Mouse (Mus musculus): ENCODE data around the gene Dock11. TPM values are rescaled to one million over a fixed set of nuclear protein-coding genes. Genes with fewer than 3 reads are reported as not detected.
A peak's percentile ranks its signal among the peaks of the same experiment; 100 is the strongest.

Dock11 gene
- 28.6 and 29.1 TPM in 2 replicates for polyA plus RNA-seq (2016; fragmentation: Nextera tagmentation; extraction: Ambion mirVana)

GRCm38 (mm10) chrX:35888087-35888895, at the start of gene Dock11:
Gene Dock11, plus strand, starts transcription at chrX:35888832.
- Histone ChIP-seq H3K9me3 (no peaks in the 10 kb centered on the region), H3K4me3 (replicated peaks) (peak within 1 kb of the TSS; percentile 58), H3K4me2 (peak within 1 kb of the TSS; percentile 53), H3K27ac (peak within 1 kb of the TSS; percentile 88), H3K36me3 (replicated peaks) (no peaks in the 10 kb centered on the region), H3K27me3 (no peaks in the 10 kb centered on the region), H3K9ac (peak within 1 kb of the TSS; percentile 65), H3K4me1 (0 out of 2 replicates have a peak, but pooled peaks cover 3% of the 10 kb centered on the region)
- 31% methylated on average over 14 of the region's 38 CpGs for WGBS
- ATAC-seq (ENCODE audit: low FRiP score): peak; percentile 91

GRCm38 (mm10) chrX:35879703-35880102, 8.9 kb upstream of the Dock11 start:
- Histone ChIP-seq H3K9ac (no peak overlapping the region), H3K27me3 (no peaks in the 10 kb centered on the region), H3K4me1 (no peaks in the 10 kb centered on the region), H3K4me3 (replicated peaks) (no peak overlapping the region), H3K9me3 (no peaks in the 10 kb centered on the region), H3K36me3 (replicated peaks) (no peaks in the 10 kb centered on the region), H3K4me2 (no peak overlapping the region), H3K27ac (no peak overlapping the region)
- no peak for ATAC-seq (ENCODE audit: low FRiP score)
- 45% methylated on average over 1 of the region's 1 CpGs for WGBS

GRCm38 (mm10) chrX:35888945-35889799, 540 bp downstream of the Dock11 start:
- peak; percentile 78 for ATAC-seq (ENCODE audit: low FRiP score)
- Histone ChIP-seq H3K9me3 (no peaks in the 10 kb centered on the region), H3K4me2 (peak overlapping the region; percentile 53), H3K27me3 (no peaks in the 10 kb centered on the region), H3K27ac (peak overlapping the region; percentile 88), H3K9ac (peak overlapping the region; percentile 65), H3K4me3 (replicated peaks) (peak overlapping the region; percentile 58), H3K4me1 (0 out of 2 replicates have a peak, but pooled peaks cover 3% of the 10 kb centered on the region), H3K36me3 (replicated peaks) (no peaks in the 10 kb centered on the region)
- 23% methylated on average over 50 of the region's 58 CpGs for WGBS

- peak; percentile 44 for ATAC-seq (ENCODE audit: low FRiP score)
- Histone ChIP-seq H3K27me3 (no peaks in the 10 kb centered on the region), H3K27ac (peak overlapping the region; percentile 88), H3K4me3 (replicated peaks) (peak overlapping the region; percentile 58), H3K4me1 (0 out of 2 replicates have a peak, but pooled peaks cover 3% of the 10 kb centered on the region), H3K9me3 (no peaks in the 10 kb centered on the region), H3K4me2 (peak overlapping the region; percentile 53), H3K9ac (peak overlapping the region; percentile 65), H3K36me3 (replicated peaks) (no peaks in the 10 kb centered on the region)
- 15% methylated on average over 8 of the region's 8 CpGs for WGBS
Measured at GRCm38 (mm10) chrX:35889800-35890106, 1.1 kb downstream of the Dock11 start.

GRCm38 (mm10) chrX:35891534-35892125, 3.0 kb downstream of the Dock11 start:
- H3K4me1 ChIP-seq: 0 out of 2 replicates have a peak, but pooled peaks cover 3% of the 10 kb centered on the region
- no peak for ATAC-seq (ENCODE audit: low FRiP score)
- no peak overlapping the region for H3K9ac ChIP-seq
- H3K4me2 ChIP-seq: no peak overlapping the region
- 67% methylated on average over 5 of the region's 5 CpGs for WGBS
- H3K36me3 ChIP-seq (replicated peaks): no peaks in the 10 kb centered on the region
- H3K9me3 ChIP-seq: no peaks in the 10 kb centered on the region
- no peak overlapping the region for H3K4me3 ChIP-seq (replicated peaks)
- H3K27me3 ChIP-seq: no peaks in the 10 kb centered on the region
- no peak overlapping the region for H3K27ac ChIP-seq

GRCm38 (mm10) chrX:35892377-35892776, 3.7 kb downstream of the Dock11 start:
- H3K4me1 ChIP-seq: 0 out of 2 replicates have a peak, but pooled peaks cover 3% of the 10 kb centered on the region
- no peaks in the 10 kb centered on the region for H3K36me3 ChIP-seq (replicated peaks)
- no peak overlapping the region for H3K27ac ChIP-seq
- no peaks in the 10 kb centered on the region for H3K27me3 ChIP-seq
- ATAC-seq (ENCODE audit: low FRiP score): no peak
- 61% methylated on average over 5 of the region's 5 CpGs for WGBS
- H3K4me2 ChIP-seq: no peak overlapping the region
- H3K9me3 ChIP-seq: no peaks in the 10 kb centered on the region
- H3K9ac ChIP-seq: no peak overlapping the region
- no peak overlapping the region for H3K4me3 ChIP-seq (replicated peaks)

GRCm38 (mm10) chrX:35897648-35898500, 9.2 kb downstream of the Dock11 start:
- Histone ChIP-seq H3K9ac (no peak overlapping the region), H3K27ac (no peak overlapping the region), H3K4me1 (no peaks in the 10 kb centered on the region), H3K4me3 (replicated peaks) (no peak overlapping the region), H3K36me3 (replicated peaks) (no peaks in the 10 kb centered on the region), H3K9me3 (no peaks in the 10 kb centered on the region), H3K4me2 (no peak overlapping the region), H3K27me3 (no peaks in the 10 kb centered on the region)
- no peak for ATAC-seq (ENCODE audit: low FRiP score)
- 82% methylated on average over 10 of the region's 11 CpGs for WGBS

- no peak for ATAC-seq (ENCODE audit: low FRiP score)
- no peaks in the 10 kb centered on the region for H3K9me3 ChIP-seq
- H3K27ac ChIP-seq: no peak overlapping the region
- H3K4me1 ChIP-seq: no peaks in the 10 kb centered on the region
- H3K27me3 ChIP-seq: no peaks in the 10 kb centered on the region
- H3K4me3 ChIP-seq (replicated peaks): no peak overlapping the region
- H3K36me3 ChIP-seq (replicated peaks): no peaks in the 10 kb centered on the region
- H3K4me2 ChIP-seq: no peak overlapping the region
- WGBS: no CpG with 5 or more reads among the region's 2 CpGs
- H3K9ac ChIP-seq: no peak overlapping the region
Measured at GRCm38 (mm10) chrX:35898501-35898766, 9.8 kb downstream of the Dock11 start.

GRCm38 (mm10) chrX:35904352-35904751, 15.7 kb downstream of the Dock11 start:
- no peaks in the 10 kb centered on the region for H3K36me3 ChIP-seq (replicated peaks)
- no peak overlapping the region for H3K9ac ChIP-seq
- no peak overlapping the region for H3K4me3 ChIP-seq (replicated peaks)
- no peak overlapping the region for H3K4me2 ChIP-seq
- H3K4me1 ChIP-seq: no peaks in the 10 kb centered on the region
- ATAC-seq (ENCODE audit: low FRiP score): no peak
- WGBS: 76% methylated on average over 7 of the region's 7 CpGs
- H3K9me3 ChIP-seq: no peaks in the 10 kb centered on the region
- H3K27me3 ChIP-seq: no peaks in the 10 kb centered on the region
- H3K27ac ChIP-seq: no peak overlapping the region

GRCm38 (mm10) chrX:35906696-35907330, 18.2 kb downstream of the Dock11 start:
- Histone ChIP-seq H3K4me2 (no peak overlapping the region), H3K36me3 (replicated peaks) (no peaks in the 10 kb centered on the region), H3K9me3 (no peaks in the 10 kb centered on the region), H3K4me3 (replicated peaks) (no peak overlapping the region), H3K9ac (no peak overlapping the region), H3K4me1 (no peaks in the 10 kb centered on the region), H3K27me3 (no peaks in the 10 kb centered on the region), H3K27ac (no peak overlapping the region)
- no peak for ATAC-seq (ENCODE audit: low FRiP score)
- WGBS: 77% methylated on average over 4 of the region's 4 CpGs

- H3K4me2 ChIP-seq: no peak overlapping the region
- no peak for ATAC-seq (ENCODE audit: low FRiP score)
- WGBS: 84% methylated on average over 2 of the region's 2 CpGs
- no peaks in the 10 kb centered on the region for H3K4me1 ChIP-seq
- H3K27ac ChIP-seq: no peak overlapping the region
- H3K27me3 ChIP-seq: no peaks in the 10 kb centered on the region
- H3K4me3 ChIP-seq (replicated peaks): no peak overlapping the region
- no peaks in the 10 kb centered on the region for H3K9me3 ChIP-seq
- no peak overlapping the region for H3K9ac ChIP-seq
- H3K36me3 ChIP-seq (replicated peaks): no peaks in the 10 kb centered on the region
Measured at GRCm38 (mm10) chrX:35919558-35919957, 30.9 kb downstream of the Dock11 start.

Data from forebrain, embryonic 12.5 days (tissue).